Mouse (Mus musculus) lung, postnatal 14 days (tissue): ENCODE results near the gene B4galt2.

ENCODE experiments used
- DNase-seq: peaks from one replicate; pipeline ENCODE4 v3.0.0; 2021

The B4galt2 gene

GRCm38 (mm10) chr4:117867000-117867399, 16.3 kb downstream of the B4galt2 start:
- DNase-seq: no peak

GRCm38 (mm10) chr4:117866083-117866482, 17.2 kb downstream of the B4galt2 start:
- peak; percentile 82 for DNase-seq

DNA sequence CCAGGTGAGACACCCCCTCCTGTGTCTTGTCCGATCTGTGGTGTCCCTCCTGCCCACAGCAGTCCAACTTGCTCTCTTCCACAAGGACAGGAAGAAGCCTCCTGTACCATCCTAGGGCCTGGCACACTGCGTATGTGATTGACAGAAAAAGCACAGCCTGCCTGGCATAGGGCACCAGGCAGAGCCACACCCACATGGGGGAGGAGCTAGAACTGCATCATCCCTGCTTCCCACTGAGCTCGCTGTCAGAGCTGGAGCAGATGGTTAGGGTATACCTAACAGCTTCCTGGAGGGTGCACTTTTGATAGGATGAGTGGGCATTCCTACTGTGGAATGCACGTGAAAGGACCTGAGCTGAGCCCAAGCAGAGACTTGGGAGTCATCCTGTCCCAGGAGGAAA, 20.5 kb downstream of the B4galt2 start:
- no peak for DNase-seq

- no peak for DNase-seq
These were observed 22.7 kb downstream of the B4galt2 start for GRCm38 (mm10) chr4:117860570-117860969.

DNA sequence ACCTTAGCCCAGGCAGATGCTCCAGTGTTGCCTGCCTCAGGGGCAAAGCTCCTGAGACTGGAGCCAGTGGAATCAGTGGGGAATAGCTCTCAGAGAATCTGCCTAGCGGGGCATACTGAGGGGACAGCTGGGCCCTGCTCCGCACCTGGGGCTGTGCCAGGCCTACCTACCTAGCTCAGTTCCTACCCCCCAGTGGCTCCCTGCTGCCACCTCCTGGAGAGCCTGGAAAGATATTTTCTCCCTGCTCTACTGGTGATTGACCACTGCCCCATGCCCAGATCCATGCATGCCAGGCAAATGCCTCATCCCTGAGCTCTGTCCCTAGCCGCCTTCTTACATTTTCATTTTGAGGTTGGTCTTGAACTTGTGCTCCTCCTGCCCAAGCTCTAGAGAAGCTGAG, 24.5 kb downstream of the B4galt2 start:
- DNase-seq: peak; percentile 78

DNA sequence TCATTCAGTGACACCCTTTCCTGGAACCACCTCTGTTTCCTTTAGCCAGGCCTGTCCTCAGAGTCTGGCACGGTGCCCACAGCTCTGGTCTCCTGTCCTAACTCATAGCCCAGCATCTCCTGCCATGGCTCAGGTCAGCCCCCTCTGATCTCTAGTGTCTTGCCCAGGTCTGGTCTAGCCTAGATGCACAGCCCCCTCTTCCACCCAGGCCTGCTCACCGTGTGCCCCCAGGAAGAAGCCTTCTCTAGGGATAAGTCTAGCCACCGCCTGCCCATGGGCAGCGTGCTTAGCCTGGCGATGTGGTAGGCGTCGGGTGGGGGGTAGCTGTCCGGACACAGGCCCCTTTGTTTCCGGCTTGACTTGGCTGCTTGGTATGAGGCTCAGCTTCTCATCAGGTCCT, 28.1 kb downstream of the B4galt2 start:
- no peak for DNase-seq

DNA sequence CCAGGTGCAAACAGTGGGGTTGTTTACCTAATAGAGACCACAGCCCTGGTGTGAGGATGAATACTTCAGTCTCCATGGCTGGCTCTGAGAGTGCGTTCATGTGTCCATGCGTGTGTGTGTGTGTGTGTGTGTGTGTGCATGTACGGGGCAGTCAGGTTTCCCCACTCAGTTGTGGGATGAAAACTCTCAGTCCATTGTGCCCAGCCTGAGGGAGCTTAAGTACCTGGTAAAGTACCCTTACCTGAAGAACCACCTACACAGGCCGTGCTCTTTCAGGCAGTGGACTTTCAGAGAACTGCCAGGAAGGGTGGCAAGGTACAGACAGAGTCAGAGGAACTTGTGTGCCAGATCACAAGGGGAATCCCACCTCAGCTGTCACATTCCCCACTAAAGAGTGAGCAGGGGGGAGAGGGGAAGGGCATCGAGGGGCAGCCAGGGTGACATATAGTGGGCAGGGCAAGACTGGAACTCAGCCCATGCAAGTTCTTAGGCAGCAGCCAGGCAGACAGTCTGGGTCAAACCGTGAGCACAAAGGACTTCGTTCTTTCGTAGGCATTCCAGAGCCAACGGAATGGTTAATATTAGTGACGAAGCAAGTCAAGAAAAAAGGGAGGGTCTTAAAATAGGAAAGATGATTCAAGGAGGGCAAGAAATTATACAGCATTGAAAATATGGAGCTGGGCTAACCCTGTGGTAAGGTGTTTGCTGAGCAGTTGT, 31.0 kb downstream of the B4galt2 start:
- DNase-seq: no peak

DNA sequence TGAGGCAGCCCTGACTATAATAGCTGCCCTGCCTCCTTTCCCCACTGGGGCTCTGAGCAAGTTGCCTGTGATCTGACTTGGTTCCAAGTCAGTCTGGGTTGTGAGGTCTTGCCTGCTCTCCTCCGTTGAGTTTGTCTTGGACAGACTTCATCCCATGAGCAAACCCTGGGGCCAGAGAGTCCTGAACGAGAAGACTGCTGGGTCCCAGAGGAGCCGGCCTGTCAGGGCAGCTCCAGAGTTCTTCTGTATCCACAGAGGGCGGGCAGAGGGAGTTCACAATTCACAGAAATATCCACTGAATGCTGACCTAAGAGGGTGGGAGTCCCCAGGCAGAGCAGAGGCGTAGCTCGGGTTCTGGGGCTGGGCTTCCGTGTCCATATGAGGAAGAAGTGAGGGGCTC, 32.4 kb downstream of the B4galt2 start:
- DNase-seq: no peak

GRCm38 (mm10) chr4:117850176-117850575, 33.1 kb downstream of the B4galt2 start:
- no peak for DNase-seq

DNA sequence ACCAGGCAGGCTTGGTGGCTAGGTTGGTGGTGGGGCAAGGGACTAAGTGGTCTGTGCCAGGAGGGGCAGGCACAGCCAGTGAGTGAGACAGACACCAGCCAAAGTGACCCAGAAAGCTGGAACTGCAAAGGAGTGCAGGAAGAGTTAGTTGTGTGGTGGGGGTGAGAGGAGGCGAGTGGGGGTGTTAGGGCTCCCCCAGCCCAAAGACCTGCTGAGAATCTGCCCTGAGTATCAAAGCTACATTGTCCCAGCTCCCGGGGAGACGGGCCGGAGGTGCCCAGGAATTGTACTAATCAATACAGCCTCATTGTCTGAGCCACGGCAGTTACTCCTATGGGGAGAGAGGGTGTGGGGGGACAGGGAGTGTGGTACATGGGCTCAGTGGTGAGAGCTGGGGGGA, 33.8 kb downstream of the B4galt2 start:
- DNase-seq: no peak

DNA sequence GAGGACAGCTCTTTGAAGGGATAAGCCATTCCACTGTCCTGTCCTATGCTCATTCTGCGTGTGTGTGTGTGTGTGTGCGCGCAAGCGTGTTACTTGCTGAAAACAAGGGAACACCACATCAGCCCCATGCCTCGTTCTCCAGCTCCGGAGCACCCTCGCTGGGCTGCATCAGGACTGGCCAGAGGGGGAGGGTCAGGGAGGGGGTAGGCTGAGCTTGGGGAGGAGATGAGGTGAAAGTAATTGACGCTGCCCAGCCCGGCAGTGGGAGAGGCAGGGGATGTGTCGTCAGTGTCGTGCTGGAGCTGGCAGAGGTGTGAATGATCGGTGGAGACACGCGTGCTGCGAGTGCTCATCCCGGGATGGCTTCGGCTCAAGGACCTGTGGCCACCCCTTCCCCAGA, 34.2 kb downstream of the B4galt2 start:
- DNase-seq: no peak

DNA sequence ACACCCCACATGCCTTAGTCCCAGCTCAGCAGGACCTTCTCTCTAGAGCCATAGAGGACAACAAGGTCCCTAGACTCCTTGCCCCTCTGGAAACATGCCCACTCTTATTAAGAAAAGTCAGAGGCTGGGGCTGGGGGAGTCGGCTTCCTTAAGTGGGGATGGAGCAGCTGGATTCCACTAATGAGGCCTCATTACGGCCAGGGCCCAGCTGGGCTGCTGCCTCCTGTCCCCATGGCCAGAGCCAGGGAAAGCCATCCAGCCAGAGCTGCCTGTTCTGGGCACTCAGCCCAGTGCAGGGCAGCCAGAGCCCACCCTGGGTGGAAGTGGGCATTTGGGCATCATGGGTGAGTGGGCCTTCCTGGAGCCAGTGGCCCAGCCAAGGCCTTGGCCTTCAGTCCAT, 36.3 kb downstream of the B4galt2 start:
- no peak for DNase-seq

- no peak for DNase-seq
These were observed 37.0 kb downstream of the B4galt2 start for GRCm38 (mm10) chr4:117846261-117846660.

GRCm38 (mm10) chr4:117845316-117845715, 38.0 kb downstream of the B4galt2 start:
- no peak for DNase-seq

GRCm38 (mm10) chr4:117844467-117844866, 38.8 kb downstream of the B4galt2 start:
- DNase-seq: no peak

DNA sequence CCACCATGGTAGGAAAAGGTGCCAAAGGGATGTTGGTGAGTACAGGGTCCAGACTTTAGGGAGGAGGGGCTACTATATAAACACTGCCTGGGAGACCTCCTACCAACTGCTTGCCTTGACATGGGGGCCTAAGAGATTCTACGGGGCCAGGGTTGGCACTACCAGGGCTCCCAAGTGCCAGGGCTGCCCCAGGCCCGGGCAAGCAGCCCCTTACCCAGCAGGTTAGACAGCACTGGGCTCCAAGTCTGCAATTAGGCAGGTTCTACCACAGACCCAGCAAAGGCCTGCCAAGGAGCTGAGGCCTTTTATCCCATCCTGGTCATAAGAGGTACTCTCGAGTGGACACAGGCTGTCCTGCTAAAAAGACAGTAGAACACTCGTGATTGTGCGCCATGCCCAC, 40.2 kb downstream of the B4galt2 start:
- DNase-seq: no peak

DNA sequence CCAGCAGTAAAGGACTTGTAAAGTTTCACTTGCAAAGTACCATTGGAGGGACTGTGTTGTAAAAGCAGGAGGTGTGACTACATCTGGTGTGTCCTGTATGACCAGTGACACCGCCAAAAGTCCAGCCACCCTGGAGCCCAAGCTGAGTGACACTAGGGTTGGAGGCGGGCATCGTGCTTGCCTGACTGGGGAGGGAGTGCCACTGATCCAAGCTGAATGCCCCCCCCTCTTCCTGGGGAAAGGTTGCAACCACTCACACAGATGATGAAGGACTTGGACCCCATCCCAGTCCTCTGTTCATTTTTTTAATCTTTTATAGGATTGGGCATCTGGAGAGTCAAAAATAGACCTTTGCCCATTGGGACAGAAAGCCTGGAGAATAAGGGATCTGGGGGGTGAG, 41.7 kb downstream of the B4galt2 start:
- no peak for DNase-seq

- DNase-seq: no peak
These were observed 42.5 kb downstream of the B4galt2 start for GRCm38 (mm10) chr4:117840821-117841220.

DNA sequence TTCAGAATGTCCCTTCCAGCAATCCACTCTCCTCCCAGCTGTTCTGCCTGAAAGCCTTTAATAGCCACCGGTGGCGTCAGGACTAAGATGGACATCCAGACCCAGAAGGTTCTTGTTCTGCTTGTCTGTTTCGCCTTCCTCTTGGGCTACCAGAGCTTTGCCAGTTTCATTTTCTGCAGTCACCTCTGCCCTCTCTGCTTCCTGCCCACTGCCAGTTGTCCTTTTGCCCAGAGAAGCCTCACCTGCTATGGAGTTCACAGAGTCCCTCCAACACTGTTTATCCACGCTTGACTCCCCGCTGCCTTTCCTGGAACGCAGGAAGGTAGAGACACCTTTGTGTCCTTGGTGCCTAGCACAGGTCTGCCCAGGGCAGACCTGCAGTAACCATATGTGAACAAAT, 43.9 kb downstream of the B4galt2 start:
- DNase-seq: no peak

DNA sequence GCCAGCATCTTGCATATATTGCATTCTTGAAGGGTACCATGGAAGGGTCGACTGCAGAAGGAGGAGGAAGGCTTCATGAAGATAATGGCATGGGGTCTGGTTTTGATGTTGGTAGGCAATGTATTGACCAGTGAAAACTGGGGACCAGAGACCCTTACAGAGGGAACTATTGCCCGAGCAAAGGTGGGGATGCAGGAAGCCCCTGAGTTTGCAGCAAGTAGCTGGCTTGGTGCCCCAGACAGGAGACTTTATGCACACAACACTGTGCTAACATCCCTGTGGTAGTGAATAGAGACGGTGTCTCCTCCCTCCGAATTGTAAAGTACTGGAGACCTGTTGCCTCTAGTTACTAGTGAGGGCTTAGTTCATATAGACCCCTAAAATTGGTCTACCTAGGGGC, 46.0 kb downstream of the B4galt2 start:
- no peak for DNase-seq

DNA sequence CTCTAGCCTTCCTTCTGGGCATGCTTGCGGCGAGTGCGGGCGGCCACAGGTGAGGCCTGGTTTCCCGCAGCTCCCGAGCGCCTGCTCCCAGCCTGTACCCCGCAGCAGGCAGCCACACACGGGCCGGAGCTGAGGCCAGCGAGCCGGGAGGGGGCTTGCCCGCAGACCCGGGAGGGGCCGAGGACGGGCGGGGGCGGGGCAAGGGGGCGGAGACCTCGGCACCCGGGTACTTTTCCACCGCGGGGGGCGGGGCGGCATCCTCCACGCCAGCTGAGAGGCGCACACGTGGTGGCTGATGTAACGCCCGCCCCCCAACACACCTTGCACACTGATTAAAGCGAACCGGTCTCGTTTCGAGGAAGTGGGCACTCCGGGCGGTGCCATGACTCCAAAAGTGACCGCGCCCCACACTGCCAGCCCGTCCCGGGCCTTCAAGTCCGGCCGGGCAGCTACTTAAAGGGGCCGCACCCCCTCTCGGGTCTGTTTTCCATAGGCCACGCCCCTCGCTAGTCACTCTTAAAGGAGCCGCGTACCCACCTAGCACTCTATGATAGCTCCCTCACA, 47.0 kb downstream of the B4galt2 start:
- peak; percentile 89 for DNase-seq

GRCm38 (mm10) chr4:117835531-117836111, 47.7 kb downstream of the B4galt2 start:
- DNase-seq: peak; percentile 34

DNA sequence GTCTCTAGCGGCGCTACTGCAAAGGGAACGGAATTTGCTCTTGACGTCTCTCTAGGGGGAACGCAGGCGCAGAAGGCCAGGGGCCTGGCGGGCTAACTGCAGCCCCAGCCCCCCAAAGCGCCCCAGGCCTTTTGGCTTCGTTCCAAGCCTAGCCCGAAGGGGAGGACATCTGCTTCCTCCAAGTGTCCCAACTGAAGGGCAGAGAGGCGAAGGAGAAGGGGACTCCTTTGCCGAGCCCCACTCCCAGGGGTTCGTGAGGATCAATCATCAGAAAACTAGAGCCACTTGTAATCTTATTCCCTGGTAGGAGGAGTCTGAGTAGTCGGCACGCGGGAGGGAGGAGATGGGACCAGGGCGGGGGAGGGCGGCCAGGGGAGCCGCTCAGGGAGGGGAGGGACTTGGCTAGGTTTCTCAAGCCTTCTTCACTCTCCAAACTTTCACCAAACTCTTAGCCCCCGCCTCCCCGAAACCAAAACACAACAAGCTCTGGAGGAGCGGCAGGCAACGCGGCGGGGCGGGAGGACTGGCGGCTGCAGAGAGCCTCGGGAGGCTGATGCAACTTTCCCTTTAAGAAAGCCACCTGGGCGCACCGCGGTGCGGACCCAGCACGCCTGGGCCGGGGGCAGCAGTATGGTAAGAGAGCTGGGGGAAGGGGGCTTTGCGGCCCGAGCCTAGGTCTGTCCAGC, 48.3 kb downstream of the B4galt2 start:
- peak; percentile 78 for DNase-seq

DNA sequence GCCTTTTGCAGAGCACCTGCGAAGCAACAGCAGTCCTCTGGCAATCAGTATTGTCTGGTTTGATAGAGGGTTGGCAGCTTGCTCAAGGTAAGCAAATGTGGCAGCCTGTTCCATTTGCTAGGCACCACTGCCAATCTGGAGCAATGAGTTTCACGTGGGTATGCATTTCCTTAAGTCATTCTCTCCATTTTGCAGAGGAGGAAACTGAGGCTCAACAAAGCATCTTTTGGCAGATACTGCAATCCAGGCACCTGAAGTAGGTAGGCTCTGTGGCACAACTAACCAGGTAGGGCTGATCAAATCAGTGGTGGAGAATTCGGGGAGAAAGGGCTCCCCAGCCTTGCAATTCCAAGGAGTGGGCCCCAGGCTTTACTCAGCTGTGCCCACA, 48.8 kb downstream of the B4galt2 start, which contains the start of gene Slc6a9:
Slc6a9 (plus strand) TSS at position 50 of the 388 bp plus-strand sequence.
- no peak for DNase-seq
